Mouse (Mus musculus) frontal cortex, postnatal 10 days (tissue): Measurements from ENCODE around the gene Nt5c2.

Experiments
- DNase-seq, 2 experiments: peaks; one replicate each; pipeline ENCODE4 v3.0.0; 2022; ENCODE audit warnings: low spot score in 2 of 2, mixed read lengths in 1 of 2

The Nt5c2 gene

DNA sequence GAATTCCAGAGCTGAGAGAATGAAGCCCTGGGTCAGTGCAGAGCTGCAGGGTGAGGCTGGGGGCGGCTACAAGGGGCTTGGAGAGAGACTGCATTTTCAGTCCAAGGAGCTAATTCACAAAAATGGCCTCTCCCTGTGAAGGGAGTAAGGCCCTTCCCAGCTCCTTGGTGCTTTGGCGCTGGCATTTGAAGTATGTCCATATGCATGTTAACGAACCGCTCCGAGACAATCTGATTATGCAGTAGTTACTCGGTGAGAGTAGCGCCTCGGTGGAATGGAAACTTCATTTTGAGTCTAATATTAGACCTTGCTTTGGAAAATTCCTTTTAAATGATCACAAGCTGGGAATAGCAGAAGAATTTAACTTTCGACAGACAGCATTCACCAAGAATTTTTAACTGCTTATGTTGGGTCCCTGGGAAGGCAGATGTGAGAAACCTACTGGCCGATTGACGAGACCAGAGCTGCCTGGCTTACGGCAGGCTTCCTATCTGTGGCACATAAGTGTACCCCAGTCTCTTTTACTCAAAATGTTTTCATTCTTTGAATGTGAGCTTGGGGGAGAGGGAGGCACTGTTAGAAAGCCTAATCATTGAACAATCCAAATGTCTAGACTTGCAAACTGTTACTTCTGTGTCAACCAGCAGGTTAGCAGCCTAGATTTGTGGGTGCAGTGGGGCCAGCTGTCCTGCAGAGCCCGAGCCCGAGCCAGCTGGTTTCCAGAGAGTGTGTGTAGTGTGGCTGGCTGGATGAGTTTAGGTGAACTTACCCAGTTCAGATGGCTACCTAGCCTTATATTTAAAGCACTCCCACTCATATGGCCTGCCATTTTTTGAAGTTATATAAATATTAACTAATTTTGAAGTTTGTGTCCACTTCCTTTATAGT, 166.3 kb downstream of the Nt5c2 start:
- DNase-seq = no peak

DNA sequence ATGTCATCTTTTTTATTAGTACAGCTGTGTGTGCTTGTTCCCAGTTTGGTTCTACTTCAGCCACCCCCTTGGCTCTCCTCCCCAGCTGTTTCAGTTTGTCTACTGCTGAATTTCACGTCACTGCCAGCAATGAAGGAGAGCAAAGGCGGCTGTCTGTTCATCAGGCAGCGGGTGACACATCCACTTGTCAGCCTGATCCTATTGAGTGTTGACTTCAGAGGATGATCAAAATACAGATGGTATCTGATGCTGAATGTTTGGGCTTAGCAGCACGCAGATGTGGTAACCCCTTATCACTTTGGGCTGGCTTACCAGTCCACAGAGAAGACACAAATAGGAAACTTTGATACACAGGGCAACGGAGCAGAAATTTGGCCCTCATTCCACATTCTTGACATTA, 168.5 kb downstream of the Nt5c2 start:
- DNase-seq = no peak

DNA sequence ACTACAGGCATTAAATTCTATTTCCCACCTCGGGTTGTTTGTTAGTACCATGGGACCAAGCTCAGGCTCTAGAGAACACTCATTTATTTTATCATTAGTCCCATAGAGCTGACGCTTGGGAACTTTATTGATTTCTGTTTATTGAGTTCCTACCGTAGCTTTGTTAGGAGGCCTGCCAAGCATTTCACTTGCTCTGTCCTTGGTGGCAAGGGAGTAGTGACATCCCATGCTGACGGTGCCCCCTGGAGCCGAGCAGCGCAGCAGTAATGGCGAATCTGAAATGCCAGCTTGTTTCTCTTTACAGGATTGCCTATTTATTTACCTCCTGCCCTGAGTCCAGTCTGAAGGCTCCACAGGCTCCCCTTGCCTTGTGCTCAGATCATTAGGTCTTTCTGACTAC, 168.9 kb downstream of the Nt5c2 start:
- DNase-seq = no peak

DNA sequence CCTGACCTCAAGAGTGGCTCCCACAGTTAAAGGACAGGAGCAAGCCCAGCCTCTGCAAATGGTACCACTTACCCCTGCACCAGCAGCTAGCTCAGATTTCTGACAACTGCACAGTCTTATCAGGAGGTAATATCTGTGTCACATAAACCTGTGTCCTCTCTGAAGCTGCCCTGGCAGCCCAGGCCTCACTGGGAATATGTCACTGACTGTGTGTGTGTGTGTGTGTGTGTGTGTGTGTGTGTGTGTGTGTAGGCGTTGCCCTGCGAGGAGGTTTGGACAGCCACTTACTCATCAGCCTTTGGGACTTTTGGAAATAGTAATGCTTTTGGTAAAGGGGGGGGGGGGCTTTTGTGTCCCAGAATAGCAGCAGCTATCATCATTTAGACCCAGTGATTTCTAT, 171.9 kb downstream of the Nt5c2 start:
- DNase-seq = no peak

- no peak for DNase-seq
Measured at GRCm38 (mm10) chr19:46841016-46841415, 173.9 kb downstream of the Nt5c2 start.

- no peak for DNase-seq
Measured at GRCm38 (mm10) chr19:46837290-46838079, 177.5 kb downstream of the Nt5c2 start.

GRCm38 (mm10) chr19:46836085-46836484, 178.9 kb downstream of the Nt5c2 start:
- DNase-seq = no peak

DNA sequence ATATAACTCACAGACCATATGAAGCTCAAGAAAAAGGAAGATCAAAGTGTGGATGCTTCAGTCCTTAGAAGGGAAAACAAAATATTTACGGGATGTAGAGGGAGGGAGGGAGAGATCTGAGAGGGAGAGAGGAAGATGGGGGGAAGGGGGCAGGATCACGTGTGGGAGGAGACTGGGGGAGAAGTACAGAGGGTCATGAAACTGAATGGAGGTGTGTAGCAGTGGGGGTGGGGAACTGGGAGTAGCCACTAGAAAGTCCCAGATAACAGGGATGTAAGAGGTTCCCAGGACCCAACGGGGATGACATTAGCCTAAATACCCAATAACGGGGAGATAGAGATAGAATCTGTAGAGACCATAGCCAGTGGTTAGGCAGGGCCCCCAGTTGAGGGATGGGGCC, 179.6 kb downstream of the Nt5c2 start:
- no peak for DNase-seq

- DNase-seq = peak in 1 of 2 experiments; percentile 32
Measured at GRCm38 (mm10) chr19:46834301-46834700, 180.7 kb downstream of the Nt5c2 start.
